Mouse (Mus musculus): ENCODE measurements at regions not wholly inside any gene's neighbourhood (a gene's known extent, or its start where the extent isn't known, plus 50 kb on each side); places are given as distances from the start of the nearest gene placed in this dataset.

DNA sequence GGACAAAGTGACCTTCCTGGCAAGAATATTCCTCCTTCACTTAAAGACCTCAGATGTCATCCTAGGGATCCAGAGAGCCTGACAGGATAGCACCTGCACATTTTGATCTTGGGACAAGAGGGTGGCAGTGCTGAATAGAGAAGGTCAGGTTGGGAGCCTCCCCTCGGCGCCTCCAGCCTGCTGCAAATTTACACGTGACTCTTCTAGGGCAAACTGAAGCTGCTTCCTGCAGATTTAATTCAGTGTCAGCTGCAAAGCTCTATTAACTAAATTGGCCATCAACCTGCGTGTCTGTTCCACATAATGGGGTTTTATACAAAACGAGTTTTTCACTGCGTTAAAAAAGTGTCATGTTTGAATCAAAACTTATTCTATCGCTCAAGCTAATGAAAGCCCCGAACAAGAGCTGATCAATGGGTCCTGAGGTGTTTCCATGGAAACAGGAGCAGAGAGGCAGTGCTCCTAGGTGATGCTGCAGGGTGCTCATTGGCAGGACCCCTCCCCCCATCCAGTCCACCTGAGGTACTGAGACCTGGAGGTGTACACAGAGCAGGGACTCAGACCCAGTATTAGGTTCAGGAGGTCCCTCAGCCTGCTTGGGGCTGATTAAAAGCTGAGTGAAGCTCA lies 82.6 kb upstream of the Mycn start:
- H3ac ChIP-seq (ENCODE audit: control insufficient read depth, insufficient read length) = no peak overlapping the region
- H3K4me3 ChIP-seq = no peak overlapping the region
- H3K4me2 ChIP-seq (ENCODE audit: low read depth) = no peak overlapping the region
- no peaks in the 10 kb centered on the region for H3K36me3 ChIP-seq (ENCODE audit: control insufficient read depth, insufficient read depth)
- no peaks in the 10 kb centered on the region for H3K27me3 ChIP-seq (ENCODE audit: control insufficient read depth, insufficient read depth, insufficient read length)
- no peak for TF ChIP-seq USF1 (IDR thresholded peaks at IDR 0.05; ENCODE audit: low read depth)
- TF ChIP-seq MAX (IDR thresholded peaks at IDR 0.05; ENCODE audit: low read depth) = no peak
- no peak for TF ChIP-seq POLR2AphosphoS2 (IDR thresholded peaks at IDR 0.05; ENCODE audit: insufficient read length, low read depth)
- TF ChIP-seq MYOG (IDR thresholded peaks at IDR 0.05; ENCODE audit: control insufficient read depth in 1 of 3, insufficient read depth in 1 of 3, insufficient read length in 2 of 3, low read depth in 2 of 3) = no peak
- TF ChIP-seq TCF12 (IDR thresholded peaks at IDR 0.05; ENCODE audit: insufficient read depth, poor library complexity, severe bottlenecking) = no peak
- no peaks in the 10 kb centered on the region for H3K79me2 ChIP-seq (ENCODE audit: control insufficient read depth, insufficient read depth)

DNA sequence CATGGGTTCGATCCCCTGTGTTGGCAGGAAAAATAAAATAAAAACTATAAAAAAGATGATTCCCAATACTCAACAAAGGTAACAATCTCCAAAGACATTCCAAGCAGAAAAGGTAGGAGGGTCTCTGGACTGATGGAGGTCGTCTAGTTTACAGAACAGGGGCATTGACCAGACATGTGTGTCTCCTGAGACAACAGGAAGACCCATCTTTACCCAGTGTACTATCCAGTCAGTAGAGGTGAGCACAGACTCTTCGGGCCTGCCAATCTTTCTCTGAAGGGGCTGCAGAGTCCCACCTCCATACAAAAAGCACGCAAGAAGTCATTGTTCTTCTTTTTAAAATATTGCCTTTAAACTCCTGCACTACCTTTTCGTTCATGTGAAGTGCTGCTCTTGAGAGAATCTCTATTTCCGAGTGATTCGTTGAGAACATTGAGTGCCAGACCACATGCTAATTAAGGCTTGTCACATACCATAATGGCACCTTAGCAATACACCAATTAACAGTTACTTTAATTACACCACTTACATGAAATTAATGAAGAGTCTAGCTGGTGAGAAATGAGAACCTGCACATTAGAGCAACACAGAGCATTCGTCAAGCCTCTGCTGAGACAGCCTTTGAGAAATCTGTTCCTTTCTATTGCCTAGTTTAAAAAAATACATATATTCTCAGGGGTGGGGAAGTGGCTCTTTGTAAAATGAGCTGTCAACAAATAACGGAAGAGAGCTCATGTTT lies 69.5 kb upstream of the Mycn start:
- TF ChIP-seq E2F4 (IDR thresholded peaks at IDR 0.05; ENCODE audit: insufficient read depth) (no peak), TCF3 (IDR thresholded peaks at IDR 0.05; ENCODE audit: insufficient read length, low read depth) (no peak), MYOD1 (IDR thresholded peaks at IDR 0.05; ENCODE audit: control insufficient read depth in 1 of 3, insufficient read length in 2 of 3, low read depth in 2 of 3) (no peak), USF1 (IDR thresholded peaks at IDR 0.05; ENCODE audit: low read depth) (no peak), MYOG (IDR thresholded peaks at IDR 0.05; ENCODE audit: control insufficient read depth in 1 of 3, insufficient read depth in 1 of 3, insufficient read length in 2 of 3, low read depth in 2 of 3) (no peak), CEBPB (IDR thresholded peaks at IDR 0.05; ENCODE audit: insufficient read depth, poor library complexity, severe bottlenecking) (no peak), REST (IDR thresholded peaks at IDR 0.05; ENCODE audit: insufficient read depth, insufficient read length) (no peak), TCF12 (IDR thresholded peaks at IDR 0.05; ENCODE audit: insufficient read depth, poor library complexity, severe bottlenecking) (no peak), POLR2AphosphoS2 (IDR thresholded peaks at IDR 0.05; ENCODE audit: insufficient read length, low read depth) (no peak), SRF (IDR thresholded peaks at IDR 0.05; ENCODE audit: control insufficient read depth, insufficient read length, low read depth) (no peak), POLR2A (IDR thresholded peaks at IDR 0.05; ENCODE audit: insufficient read length, low read depth) (no peak), MAX (IDR thresholded peaks at IDR 0.05; ENCODE audit: low read depth) (no peak)
- no peak overlapping the region for H3K4me2 ChIP-seq (ENCODE audit: low read depth)

GRCm38 (mm10) chr12:13010405-13010804 lies 68.7 kb upstream of the Mycn start:
- Histone ChIP-seq H3K4me2 (ENCODE audit: low read depth) (no peak overlapping the region), H3K79me2 (ENCODE audit: control insufficient read depth, insufficient read depth) (no peaks in the 10 kb centered on the region), H3K4me3 (no peak overlapping the region), H3K36me3 (ENCODE audit: control insufficient read depth, insufficient read depth) (no peaks in the 10 kb centered on the region), H3K27me3 (ENCODE audit: control insufficient read depth, insufficient read depth, insufficient read length) (no peaks in the 10 kb centered on the region), H3ac (ENCODE audit: control insufficient read depth, insufficient read length) (no peak overlapping the region)
- TF ChIP-seq TCF3 (IDR thresholded peaks at IDR 0.05; ENCODE audit: insufficient read length, low read depth) = no peak
- TF ChIP-seq MAX (IDR thresholded peaks at IDR 0.05; ENCODE audit: low read depth) = no peak
- no peak for TF ChIP-seq MYOD1 (IDR thresholded peaks at IDR 0.05; ENCODE audit: control insufficient read depth in 1 of 3, insufficient read length in 2 of 3, low read depth in 2 of 3)
- TF ChIP-seq POLR2AphosphoS2 (IDR thresholded peaks at IDR 0.05; ENCODE audit: insufficient read length, low read depth) = no peak
- no peak for TF ChIP-seq E2F4 (IDR thresholded peaks at IDR 0.05; ENCODE audit: insufficient read depth)
- TF ChIP-seq POLR2A (IDR thresholded peaks at IDR 0.05; ENCODE audit: insufficient read length, low read depth) = no peak
- TF ChIP-seq TCF12 (IDR thresholded peaks at IDR 0.05; ENCODE audit: insufficient read depth, poor library complexity, severe bottlenecking) = no peak
- TF ChIP-seq CEBPB (IDR thresholded peaks at IDR 0.05; ENCODE audit: insufficient read depth, poor library complexity, severe bottlenecking) = no peak
- no peak for TF ChIP-seq REST (IDR thresholded peaks at IDR 0.05; ENCODE audit: insufficient read depth, insufficient read length)
- TF ChIP-seq SRF (IDR thresholded peaks at IDR 0.05; ENCODE audit: control insufficient read depth, insufficient read length, low read depth) = no peak
- no peak for TF ChIP-seq MYOG (IDR thresholded peaks at IDR 0.05; ENCODE audit: control insufficient read depth in 1 of 3, insufficient read depth in 1 of 3, insufficient read length in 2 of 3, low read depth in 2 of 3)
- TF ChIP-seq USF1 (IDR thresholded peaks at IDR 0.05; ENCODE audit: low read depth) = no peak

More for the DNA sequence above, 69.5 kb upstream of the Mycn start:
- H3K27me3 ChIP-seq (ENCODE audit: control insufficient read depth, insufficient read depth, insufficient read length) = no peaks in the 10 kb centered on the region
- H3ac ChIP-seq (ENCODE audit: control insufficient read depth, insufficient read length) = no peak overlapping the region
- H3K4me3 ChIP-seq = no peak overlapping the region
- no peaks in the 10 kb centered on the region for H3K79me2 ChIP-seq (ENCODE audit: control insufficient read depth, insufficient read depth)
- H3K36me3 ChIP-seq (ENCODE audit: control insufficient read depth, insufficient read depth) = no peaks in the 10 kb centered on the region

DNA sequence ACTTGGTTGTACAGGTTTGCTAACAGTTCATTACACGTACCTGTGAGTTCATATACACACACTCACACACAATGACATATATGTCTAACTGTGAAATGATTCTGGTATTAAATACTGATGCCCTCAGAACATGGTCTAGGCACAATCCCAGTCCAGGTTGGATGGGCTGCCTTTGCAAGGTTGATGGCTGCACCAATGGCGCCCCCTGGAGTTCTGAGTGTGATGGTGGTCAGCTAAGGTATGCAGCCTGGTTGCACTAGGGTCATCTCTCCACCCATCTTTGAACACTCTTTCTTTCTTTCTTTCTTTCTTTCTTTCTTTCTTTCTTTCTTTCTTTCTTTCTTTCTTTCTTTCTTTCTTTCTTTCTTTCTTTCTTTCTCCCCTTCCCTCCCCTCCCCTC lies 67.8 kb upstream of the Mycn start:
- H3ac ChIP-seq (ENCODE audit: control insufficient read depth, insufficient read length) = no peak overlapping the region
- H3K27me3 ChIP-seq (ENCODE audit: control insufficient read depth, insufficient read depth, insufficient read length) = no peaks in the 10 kb centered on the region
- H3K36me3 ChIP-seq (ENCODE audit: control insufficient read depth, insufficient read depth) = no peaks in the 10 kb centered on the region
- H3K79me2 ChIP-seq (ENCODE audit: control insufficient read depth, insufficient read depth) = no peaks in the 10 kb centered on the region
- H3K4me2 ChIP-seq (ENCODE audit: low read depth) = no peak overlapping the region
- no peak overlapping the region for H3K4me3 ChIP-seq
- TF ChIP-seq USF1 (IDR thresholded peaks at IDR 0.05; ENCODE audit: low read depth) = no peak
- no peak for TF ChIP-seq TCF12 (IDR thresholded peaks at IDR 0.05; ENCODE audit: insufficient read depth, poor library complexity, severe bottlenecking)
- no peak for TF ChIP-seq SRF (IDR thresholded peaks at IDR 0.05; ENCODE audit: control insufficient read depth, insufficient read length, low read depth)
- TF ChIP-seq TCF3 (IDR thresholded peaks at IDR 0.05; ENCODE audit: insufficient read length, low read depth) = no peak
- TF ChIP-seq POLR2AphosphoS2 (IDR thresholded peaks at IDR 0.05; ENCODE audit: insufficient read length, low read depth) = no peak
- no peak for TF ChIP-seq MAX (IDR thresholded peaks at IDR 0.05; ENCODE audit: low read depth)
- TF ChIP-seq MYOG (IDR thresholded peaks at IDR 0.05; ENCODE audit: control insufficient read depth in 1 of 3, insufficient read depth in 1 of 3, insufficient read length in 2 of 3, low read depth in 2 of 3) = no peak
